Mouse (Mus musculus): ENCODE data around the gene Katna1. TPM values are rescaled to one million over a fixed set of nuclear protein-coding genes. Genes with fewer than 3 reads are reported as not detected.
A peak's percentile ranks its signal among the peaks of the same experiment; 100 is the strongest.

Gene Katna1
- polyA plus RNA-seq, 1 experiment from 2014 or later, result 73.2 TPM

DNA sequence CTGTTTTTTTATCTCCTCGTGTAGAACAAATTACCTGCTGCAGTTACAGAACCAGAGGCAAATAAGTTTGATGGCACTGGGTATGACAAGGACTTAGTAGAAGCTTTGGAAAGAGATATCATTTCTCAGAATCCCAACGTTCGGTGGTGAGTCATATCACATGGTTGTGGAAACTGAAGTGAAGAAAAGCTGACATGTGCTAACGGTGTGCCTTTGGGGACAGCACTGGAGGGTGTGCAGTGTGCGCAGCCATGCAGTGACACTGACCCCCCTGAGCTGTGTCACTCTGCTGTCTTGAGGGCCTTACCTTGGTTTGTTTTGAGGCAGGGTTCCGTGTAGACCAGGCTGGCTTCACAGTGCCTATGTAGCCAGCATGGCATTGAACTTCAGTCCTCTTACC is 23.0 kb downstream of the Katna1 start:
- Histone ChIP-seq H3K9ac (ENCODE audit: low read length) (no peak overlapping the region), H3K27me3 (ENCODE audit: control insufficient read depth, insufficient read depth, low read length) (no peaks in the 10 kb centered on the region), H3K27ac (ENCODE audit: low read depth, low read length) (no peak overlapping the region), H3K4me1 (replicated peaks; ENCODE audit: control insufficient read depth, insufficient read depth, low read length) (no peaks in the 10 kb centered on the region), H3K4me2 (ENCODE audit: low read depth, low read length, severe bottlenecking) (no peak overlapping the region), H3K36me3 (ENCODE audit: control insufficient read depth, insufficient read depth, low read length) (no peaks in the 10 kb centered on the region; the same call in 1 of the 2 replicates), H3K4me3 (ENCODE audit: low read depth, low read length) (no peak overlapping the region), H3K9me3 (ENCODE audit: control insufficient read depth, low read length) (no peaks in the 10 kb centered on the region)
- ATAC-seq (replicated peaks; ENCODE audit: low FRiP score), result no peak
- no peak for DNase-seq (ENCODE audit: low spot score)
- 94% methylated on average over 6 of the region's 6 CpGs for WGBS

DNA sequence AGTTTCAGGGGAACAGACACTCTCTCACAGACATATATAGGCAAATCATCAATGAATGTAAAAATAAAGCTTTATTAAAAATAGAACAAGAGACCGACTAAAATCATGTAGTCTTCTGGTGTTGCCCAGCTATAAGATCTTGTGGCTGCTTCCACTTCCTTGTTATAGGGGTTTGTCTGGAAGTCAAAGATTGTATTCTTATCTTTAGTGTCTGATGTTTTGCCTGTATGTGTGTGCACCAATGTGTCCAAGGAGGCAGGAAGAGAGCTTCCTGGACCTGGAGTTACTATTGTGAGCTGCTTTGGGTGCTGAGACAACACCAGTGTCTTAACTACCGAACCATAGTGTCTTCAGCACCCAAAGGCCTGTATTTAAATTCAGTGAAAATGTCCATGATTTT is 31.7 kb downstream of the Katna1 start:
- no peak overlapping the region for H3K4me2 ChIP-seq (ENCODE audit: low read depth, low read length, severe bottlenecking)
- no peaks in the 10 kb centered on the region for H3K9me3 ChIP-seq (ENCODE audit: control insufficient read depth, low read length)
- H3K4me3 ChIP-seq (ENCODE audit: low read depth, low read length), result no peak overlapping the region
- ATAC-seq (replicated peaks; ENCODE audit: low FRiP score) (no peak), DNase-seq (ENCODE audit: low spot score) (no peak)
- H3K27me3 ChIP-seq (ENCODE audit: control insufficient read depth, insufficient read depth, low read length), result no peaks in the 10 kb centered on the region
- peaks cover 5% of the 10 kb centered on the region; the same call in 1 of the 2 replicates for H3K36me3 ChIP-seq (ENCODE audit: control insufficient read depth, insufficient read depth, low read length)
- H3K9ac ChIP-seq (ENCODE audit: low read length), result no peak overlapping the region
- H3K27ac ChIP-seq (ENCODE audit: low read depth, low read length), result no peak overlapping the region
- H3K4me1 ChIP-seq (replicated peaks; ENCODE audit: control insufficient read depth, insufficient read depth, low read length), result no peaks in the 10 kb centered on the region
- WGBS, result 95% methylated on average over 2 of the region's 2 CpGs

DNA sequence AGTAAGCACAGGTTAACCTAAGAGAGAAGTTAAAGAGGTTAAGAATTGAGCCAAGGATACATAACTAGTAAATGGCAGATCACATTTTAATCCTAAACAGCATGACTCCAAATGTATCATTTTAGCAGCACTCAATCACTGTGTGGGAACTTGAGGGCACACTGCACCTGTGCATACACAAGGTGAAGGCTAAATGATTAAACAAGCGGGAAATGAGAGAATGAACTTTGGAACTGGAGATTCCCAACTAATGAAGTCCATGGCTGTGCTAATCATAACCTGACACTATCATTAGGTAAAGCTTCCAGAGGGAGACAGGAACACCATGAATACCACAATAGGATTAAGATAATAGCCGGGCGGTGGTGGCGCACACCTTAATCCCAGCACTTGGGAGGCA is 46.5 kb downstream of the Katna1 start:
- Histone ChIP-seq H3K4me3 (ENCODE audit: low read depth, low read length) (no peak overlapping the region), H3K9ac (ENCODE audit: low read length) (no peak overlapping the region), H3K4me1 (replicated peaks; ENCODE audit: control insufficient read depth, insufficient read depth, low read length) (no peaks in the 10 kb centered on the region), H3K4me2 (ENCODE audit: low read depth, low read length, severe bottlenecking) (no peak overlapping the region), H3K27me3 (ENCODE audit: control insufficient read depth, insufficient read depth, low read length) (no peaks in the 10 kb centered on the region), H3K9me3 (ENCODE audit: control insufficient read depth, low read length) (no peaks in the 10 kb centered on the region), H3K27ac (ENCODE audit: low read depth, low read length) (no peak overlapping the region), H3K36me3 (ENCODE audit: control insufficient read depth, insufficient read depth, low read length) (peaks cover 5% of the 10 kb centered on the region)
- no peak for ATAC-seq (replicated peaks; ENCODE audit: low FRiP score)
- WGBS, result 88% methylated on average over 4 of the region's 4 CpGs
- DNase-seq (ENCODE audit: low spot score), result no peak

DNA sequence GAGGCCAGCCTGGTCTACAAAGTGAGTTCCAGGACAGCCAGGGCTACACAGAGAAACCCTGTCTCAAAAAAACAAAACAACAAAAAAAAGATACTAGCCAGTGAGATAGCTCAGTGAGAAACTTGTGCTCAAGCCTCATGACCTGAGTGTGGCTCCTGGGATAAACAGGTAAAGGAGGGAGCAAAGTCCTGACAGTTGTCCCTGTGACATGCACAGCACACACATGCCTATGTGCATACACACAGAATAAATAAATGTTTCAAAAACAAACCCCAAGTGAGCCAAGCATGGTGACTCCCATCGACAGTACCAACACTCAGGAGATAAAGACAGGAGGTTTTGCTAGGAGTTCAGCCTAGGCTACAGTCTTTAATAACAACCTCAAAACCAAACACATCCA is 47.0 kb downstream of the Katna1 start:
- Histone ChIP-seq H3K36me3 (ENCODE audit: control insufficient read depth, insufficient read depth, low read length) (peaks cover 5% of the 10 kb centered on the region; the same call in 1 of the 2 replicates), H3K4me2 (ENCODE audit: low read depth, low read length, severe bottlenecking) (no peak overlapping the region), H3K27ac (ENCODE audit: low read depth, low read length) (no peak overlapping the region), H3K9me3 (ENCODE audit: control insufficient read depth, low read length) (no peaks in the 10 kb centered on the region), H3K4me3 (ENCODE audit: low read depth, low read length) (no peak overlapping the region), H3K4me1 (replicated peaks; ENCODE audit: control insufficient read depth, insufficient read depth, low read length) (no peaks in the 10 kb centered on the region), H3K9ac (ENCODE audit: low read length) (no peak overlapping the region), H3K27me3 (ENCODE audit: control insufficient read depth, insufficient read depth, low read length) (no peaks in the 10 kb centered on the region)
- DNase-seq (ENCODE audit: low spot score), result no peak
- 93% methylated on average over 1 of the region's 1 CpGs for WGBS
- ATAC-seq (replicated peaks; ENCODE audit: low FRiP score), result no peak

DNA sequence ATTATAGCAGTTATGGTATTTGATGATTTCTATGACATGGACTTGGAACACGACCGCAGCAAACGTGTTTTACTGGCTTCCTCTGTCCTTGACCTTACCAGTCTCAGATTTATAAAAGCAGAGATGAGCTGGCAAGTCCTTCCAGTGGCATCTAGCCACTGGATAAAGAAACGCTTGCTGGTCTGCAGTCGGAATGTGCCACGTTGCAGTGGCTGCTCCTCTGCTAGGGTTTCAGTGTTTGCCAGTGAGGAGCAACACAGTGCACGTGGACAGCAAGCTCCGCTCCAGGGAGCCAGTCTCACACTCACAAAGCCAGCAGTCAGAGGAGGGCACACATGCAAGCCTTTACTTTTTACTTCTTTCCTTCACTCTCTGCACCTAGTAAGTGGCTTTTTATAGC is 49.6 kb downstream of the Katna1 start:
- H3K9ac ChIP-seq (ENCODE audit: low read length), result no peak overlapping the region
- no peak overlapping the region for H3K4me2 ChIP-seq (ENCODE audit: low read depth, low read length, severe bottlenecking)
- no peak overlapping the region for H3K27ac ChIP-seq (ENCODE audit: low read depth, low read length)
- no peaks in the 10 kb centered on the region for H3K4me1 ChIP-seq (replicated peaks; ENCODE audit: control insufficient read depth, insufficient read depth, low read length)
- DNase-seq (ENCODE audit: low spot score) (no peak), ATAC-seq (replicated peaks; ENCODE audit: low FRiP score) (no peak)
- no peaks in the 10 kb centered on the region for H3K9me3 ChIP-seq (ENCODE audit: control insufficient read depth, low read length)
- H3K4me3 ChIP-seq (ENCODE audit: low read depth, low read length), result no peak overlapping the region
- peaks cover 2% of the 10 kb centered on the region; the same call in 1 of the 2 replicates for H3K36me3 ChIP-seq (ENCODE audit: control insufficient read depth, insufficient read depth, low read length)
- WGBS, result 93% methylated on average over 8 of the region's 8 CpGs
- no peaks in the 10 kb centered on the region for H3K27me3 ChIP-seq (ENCODE audit: control insufficient read depth, insufficient read depth, low read length)

DNA sequence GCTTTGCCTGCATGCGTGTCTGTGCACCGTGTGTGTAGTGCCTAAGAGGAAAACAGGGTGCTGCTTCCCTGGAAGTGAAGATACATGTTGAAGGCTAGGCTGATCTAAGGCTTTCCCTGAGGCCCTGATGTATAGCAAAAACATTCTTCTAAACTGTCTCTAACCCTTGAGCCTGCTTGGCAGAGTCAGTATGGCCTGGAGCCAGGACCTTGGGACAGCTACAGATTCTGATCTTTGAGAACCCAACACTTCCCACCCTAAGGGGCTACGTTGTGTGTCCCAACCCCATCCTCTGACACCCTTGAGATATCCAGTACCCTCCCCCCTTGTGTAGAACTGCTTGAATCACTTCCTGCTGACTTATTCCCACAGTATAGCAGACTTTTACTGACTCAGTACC is 52.6 kb downstream of the Katna1 start:
- DNase-seq (ENCODE audit: low spot score), result no peak
- Histone ChIP-seq H3K27me3 (ENCODE audit: control insufficient read depth, insufficient read depth, low read length) (no peaks in the 10 kb centered on the region), H3K4me1 (replicated peaks; ENCODE audit: control insufficient read depth, insufficient read depth, low read length) (no peaks in the 10 kb centered on the region), H3K4me2 (ENCODE audit: low read depth, low read length, severe bottlenecking) (no peak overlapping the region), H3K9ac (ENCODE audit: low read length) (no peak overlapping the region), H3K27ac (ENCODE audit: low read depth, low read length) (no peak overlapping the region), H3K9me3 (ENCODE audit: control insufficient read depth, low read length) (no peaks in the 10 kb centered on the region), H3K36me3 (ENCODE audit: control insufficient read depth, insufficient read depth, low read length) (no peaks in the 10 kb centered on the region; the same call in 1 of the 2 replicates), H3K4me3 (ENCODE audit: low read depth, low read length) (no peak overlapping the region)
- ATAC-seq (replicated peaks; ENCODE audit: low FRiP score), result no peak
- 93% methylated on average over 3 of the region's 3 CpGs for WGBS

DNA sequence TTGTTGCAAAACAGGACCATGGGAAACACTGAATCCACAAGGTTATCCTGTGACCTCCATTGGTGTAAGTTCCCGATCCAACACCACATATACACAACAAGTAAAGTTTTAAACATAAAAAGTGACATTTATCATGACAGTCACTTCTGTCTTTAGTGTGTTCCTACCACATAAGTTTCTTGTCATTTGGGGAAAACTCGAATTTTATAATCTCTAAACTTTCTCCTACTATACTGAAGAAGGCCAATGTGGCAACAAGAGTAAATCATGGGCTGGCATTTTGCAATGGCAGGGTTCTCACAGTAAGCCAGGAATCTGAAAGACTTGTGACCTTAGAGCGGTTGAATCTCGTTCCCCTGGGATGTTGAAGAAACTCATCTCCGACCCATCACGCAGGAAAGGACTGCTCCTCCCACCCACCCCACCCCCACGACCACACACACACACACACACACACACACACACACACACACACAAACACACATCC is 54.0 kb downstream of the Katna1 start:
- H3K4me2 ChIP-seq (ENCODE audit: low read depth, low read length, severe bottlenecking), result peak overlapping the region; percentile 70
- no peak overlapping the region for H3K27ac ChIP-seq (ENCODE audit: low read depth, low read length)
- H3K9me3 ChIP-seq (ENCODE audit: control insufficient read depth, low read length), result no peaks in the 10 kb centered on the region
- H3K4me1 ChIP-seq (replicated peaks; ENCODE audit: control insufficient read depth, insufficient read depth, low read length), result no peaks in the 10 kb centered on the region
- 22% methylated on average over 7 of the region's 7 CpGs for WGBS
- ATAC-seq (replicated peaks; ENCODE audit: low FRiP score), result no peak
- peak overlapping the region; percentile 84 for H3K9ac ChIP-seq (ENCODE audit: low read length)
- H3K36me3 ChIP-seq (ENCODE audit: control insufficient read depth, insufficient read depth, low read length), result no peaks in the 10 kb centered on the region
- no peaks in the 10 kb centered on the region for H3K27me3 ChIP-seq (ENCODE audit: control insufficient read depth, insufficient read depth, low read length)
- H3K4me3 ChIP-seq (ENCODE audit: low read depth, low read length), result peak overlapping the region; percentile 95
- no peak for DNase-seq (ENCODE audit: low spot score)

DNA sequence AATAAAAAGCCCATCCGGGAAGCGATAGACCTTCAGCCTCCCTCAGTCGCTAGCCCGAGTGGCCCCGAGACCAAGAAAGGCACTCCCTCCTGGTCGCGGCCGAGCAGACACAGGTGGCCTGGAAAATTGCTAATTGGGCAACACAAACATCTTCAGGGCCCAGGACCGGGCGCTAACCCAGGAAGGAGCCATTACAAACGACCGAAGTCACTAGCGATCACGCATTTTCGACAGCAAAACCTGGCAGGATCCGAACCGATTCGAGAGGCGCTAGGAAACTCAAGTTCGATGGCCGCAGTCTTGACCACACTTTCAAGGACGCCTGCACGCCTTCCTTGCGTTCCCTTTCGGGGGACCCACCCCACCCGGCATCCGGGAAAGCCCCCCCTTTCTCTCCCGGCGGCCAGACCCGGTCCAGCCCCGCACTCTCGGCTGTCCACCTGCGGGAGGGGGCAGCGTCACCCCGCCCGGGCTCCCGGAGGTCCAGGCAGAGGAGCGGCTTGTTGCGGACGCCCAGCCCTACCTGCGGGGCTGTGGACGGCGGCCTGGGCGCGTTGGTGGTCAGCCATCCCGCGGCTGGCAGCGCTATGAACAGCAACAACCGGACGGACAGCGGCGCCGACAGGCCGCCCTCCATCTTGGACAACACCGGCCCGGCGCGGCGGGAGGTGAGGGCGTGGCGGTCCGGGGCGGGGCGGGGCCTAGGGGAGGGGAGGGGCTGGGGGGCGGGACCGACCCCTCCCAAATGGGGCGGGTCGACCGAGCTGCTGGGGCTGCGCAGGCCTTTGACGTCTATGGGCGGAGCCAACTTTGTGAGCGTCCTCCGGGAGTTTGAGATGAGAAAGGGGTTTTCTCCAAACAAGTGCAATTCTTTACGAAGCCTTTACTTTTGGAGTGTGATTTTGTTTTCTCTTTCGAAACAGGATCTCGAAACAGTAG is 54.7 kb downstream of the Katna1 start:
- peak; percentile 95 for ATAC-seq (replicated peaks; ENCODE audit: low FRiP score)
- under 1% methylated on average over 59 of the region's 77 CpGs for WGBS
- no peak overlapping the region for H3K27ac ChIP-seq (ENCODE audit: low read depth, low read length)

More for the DNA sequence above, 54.7 kb downstream of the Katna1 start:
- DNase-seq (ENCODE audit: low spot score), result peak; percentile 97
- Histone ChIP-seq H3K27me3 (ENCODE audit: control insufficient read depth, insufficient read depth, low read length) (no peaks in the 10 kb centered on the region), H3K4me3 (ENCODE audit: low read depth, low read length) (peak overlapping the region; percentile 95), H3K9ac (ENCODE audit: low read length) (peak overlapping the region; percentile 84), H3K36me3 (ENCODE audit: control insufficient read depth, insufficient read depth, low read length) (no peaks in the 10 kb centered on the region), H3K9me3 (ENCODE audit: control insufficient read depth, low read length) (no peaks in the 10 kb centered on the region), H3K4me2 (ENCODE audit: low read depth, low read length, severe bottlenecking) (peak overlapping the region; percentile 70), H3K4me1 (replicated peaks; ENCODE audit: control insufficient read depth, insufficient read depth, low read length) (no peaks in the 10 kb centered on the region)
